Mouse (Mus musculus) kidney, embryonic 14.5 days (tissue): ENCODE measurements around the gene Sash1. TPM values are rescaled to one million over a fixed set of nuclear protein-coding genes. Genes with fewer than 3 reads are reported as not detected.
A peak's percentile ranks its signal among the peaks of the same experiment; 100 is the strongest.

Source experiments
- ATAC-seq: fragments of 200-750 bp; cut with Nextera tagmentation; 2 replicates; pipeline ENCODE4 v1.8.0; 2017; ENCODE audit warnings: moderate number of reproducible peaks, mild to moderate bottlenecking, moderate TSS enrichment, moderate library complexity; ENCODE audit not compliant: low FRiP score, low TSS enrichment
- H3K27ac ChIP-seq: fragments of 300-500 bp; sonication (generic); 2 replicates; pipeline ENCODE4 v1.5.1; 2014; ENCODE audit warnings: low read depth, mild to moderate bottlenecking, low read length, moderate library complexity, mixed read lengths
- H3K27me3 ChIP-seq: fragments of 300-500 bp; sonication (generic); 2 replicates; pipeline ENCODE4 v1.6.1; 2014; ENCODE audit warnings: mild to moderate bottlenecking, low read length; ENCODE audit not compliant: control insufficient read depth, insufficient read depth
- H3K36me3 ChIP-seq: fragments of 300-500 bp; sonication (generic); 2 replicates; pipeline ENCODE4 v1.6.1; 2014; ENCODE audit warnings: low read length, mixed read lengths; ENCODE audit not compliant: control insufficient read depth, insufficient read depth
- H3K4me1 ChIP-seq: fragments of 300-500 bp; sonication (generic); 2 replicates; pipeline ENCODE4 v1.6.1; 2014; ENCODE audit warnings: low read length, mixed read lengths; ENCODE audit not compliant: control insufficient read depth, insufficient read depth
- H3K4me2 ChIP-seq: fragments of 300-500 bp; sonication (generic); replicated peaks from 2 replicates; pipeline ENCODE4 v1.6.1; 2014; ENCODE audit warnings: low read depth, mild to moderate bottlenecking, low read length
- H3K4me3 ChIP-seq: fragments of 300-500 bp; sonication (generic); 2 replicates; pipeline ENCODE4 v1.5.1; 2014; ENCODE audit warnings: mild to moderate bottlenecking, low read length
- H3K9ac ChIP-seq: fragments of 300-500 bp; sonication (generic); 2 replicates; pipeline ENCODE4 v1.6.1; 2014; ENCODE audit warnings: low read depth, mild to moderate bottlenecking, low read length, moderate library complexity
- H3K9me3 ChIP-seq: fragments of 300-500 bp; sonication (generic); 2 replicates; pipeline ENCODE4 v1.6.1; 2016; ENCODE audit warnings: low read length; ENCODE audit not compliant: control insufficient read depth
- WGBS: fragments of 180-500 bp; shearing (Covaris S2); extraction: QIAGEN DNeasy Blood & Tissue Kit; methylation state at CpG from one replicate; pipeline ENCODE4 v1.1.7; 2014; 5-methylcytosine and 5-hydroxymethylcytosine counted together
- polyA plus RNA-seq: library from polyadenylated mRNA; unstranded; fragments of >200 nt; fragmentation: Nextera tagmentation; extraction: Ambion mirVana; gene quantifications from 2 replicates; pipeline ENCODE4 v1.2.1, GENCODE M21; 2014

The Sash1 gene
- polyA plus RNA-seq, 1 experiment from 2014 or later = 5.5 TPM

DNA sequence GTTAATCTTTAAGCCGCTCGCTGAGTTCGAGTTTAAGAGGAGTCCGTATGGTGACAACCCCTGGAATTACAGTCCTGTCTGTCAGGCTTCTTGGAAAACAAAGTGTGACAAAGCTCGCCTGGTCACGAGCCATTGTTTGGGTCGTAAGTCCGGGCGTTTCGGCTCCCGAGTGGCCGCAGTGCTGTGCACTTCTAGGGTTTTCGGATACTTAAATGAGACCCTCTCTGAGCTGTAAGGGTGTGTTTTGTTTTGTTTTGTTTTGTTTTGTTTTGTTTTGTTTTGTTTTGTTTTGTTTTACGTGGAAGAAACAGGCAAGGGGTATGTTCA, 621 bp upstream of the Sash1 start:
- Histone ChIP-seq H3K9ac (peak overlapping the region; percentile 84), H3K27me3 (no peaks in the 10 kb centered on the region), H3K9me3 (no peaks in the 10 kb centered on the region), H3K36me3 (no peaks in the 10 kb centered on the region), H3K4me3 (peak overlapping the region; percentile 85), H3K4me2 (peak overlapping the region; percentile 70), H3K4me1 (peaks cover 14% of the 10 kb centered on the region), H3K27ac (peak overlapping the region; percentile 95)
- WGBS = under 1% methylated on average over 14 of the region's 14 CpGs
- ATAC-seq = no peak

DNA sequence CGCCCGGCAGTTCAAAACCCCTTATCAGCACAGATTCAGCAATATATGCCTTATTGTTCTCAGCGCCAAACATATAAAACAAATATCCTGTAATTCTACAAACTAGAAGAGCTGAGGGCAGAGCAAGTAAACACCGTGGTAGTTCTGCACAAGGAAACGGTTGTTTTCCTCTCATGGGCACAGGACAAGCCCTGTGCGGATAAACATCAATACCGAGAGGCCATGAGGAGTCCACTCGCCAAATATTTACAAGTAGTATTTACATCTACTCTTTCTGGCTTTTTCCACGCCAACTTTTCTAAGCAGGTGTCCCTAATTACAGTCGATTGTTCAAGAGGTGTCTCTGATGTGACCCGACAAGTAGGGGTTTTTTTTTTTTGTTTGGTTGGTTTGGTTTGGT, 669 bp downstream of the Sash1 start:
- Histone ChIP-seq H3K27ac (peak overlapping the region; percentile 95; the same call in 1 of the 2 replicates), H3K27me3 (no peaks in the 10 kb centered on the region), H3K36me3 (no peaks in the 10 kb centered on the region), H3K9me3 (no peaks in the 10 kb centered on the region), H3K4me3 (peak overlapping the region; percentile 85), H3K4me1 (peaks cover 17% of the 10 kb centered on the region), H3K9ac (peak overlapping the region; percentile 84), H3K4me2 (peak overlapping the region; percentile 70)
- WGBS = 3% methylated on average over 11 of the region's 11 CpGs
- ATAC-seq = no peak

DNA sequence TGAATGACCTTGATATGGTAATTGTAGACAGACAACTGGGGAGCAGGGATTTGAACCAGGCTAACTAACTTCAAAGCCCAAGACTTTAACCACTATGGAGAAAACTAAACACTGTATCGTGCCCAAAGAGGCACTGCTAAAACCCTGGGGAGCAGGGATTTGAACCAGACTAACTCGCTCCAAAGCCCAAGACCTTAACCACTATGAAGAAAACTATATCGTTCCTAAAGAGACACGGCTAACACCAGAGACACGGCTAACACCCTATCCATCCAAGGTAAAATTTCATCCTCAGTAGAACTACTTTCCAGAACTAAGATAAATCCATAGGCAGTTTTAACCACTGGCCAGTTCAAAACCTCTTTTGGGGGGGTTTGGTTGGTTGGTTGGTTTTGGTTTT, 1.3 kb downstream of the Sash1 start:
- H3K27me3 ChIP-seq = no peaks in the 10 kb centered on the region
- WGBS = 56% methylated on average over 5 of the region's 5 CpGs
- no peaks in the 10 kb centered on the region for H3K9me3 ChIP-seq
- peak overlapping the region; percentile 70; the same call in 1 of the 2 replicates for H3K4me2 ChIP-seq
- no peak overlapping the region for H3K27ac ChIP-seq
- H3K36me3 ChIP-seq = no peaks in the 10 kb centered on the region
- H3K4me3 ChIP-seq = peak overlapping the region; percentile 85
- H3K9ac ChIP-seq = no peak overlapping the region
- no peak for ATAC-seq
- peaks cover 17% of the 10 kb centered on the region for H3K4me1 ChIP-seq

DNA sequence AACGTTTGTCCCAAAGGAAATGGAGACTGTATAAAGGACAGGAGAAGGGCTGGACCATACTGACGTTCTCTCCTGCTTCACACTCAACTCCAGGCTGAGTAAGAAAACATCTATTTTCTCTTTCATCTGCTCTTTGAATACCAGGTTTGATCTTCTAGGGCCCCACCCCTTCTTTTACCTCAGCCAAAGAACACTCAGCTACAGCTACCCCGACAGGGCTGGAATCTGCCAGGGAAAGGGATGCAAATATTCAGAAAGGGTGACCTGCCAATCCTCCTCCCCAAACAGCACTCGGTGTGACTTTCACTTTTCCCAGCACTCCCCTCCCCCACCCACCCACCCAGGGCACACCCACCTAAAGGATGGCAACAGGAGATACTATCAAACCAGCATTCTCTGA, 2.2 kb downstream of the Sash1 start:
- ATAC-seq = no peak
- no peaks in the 10 kb centered on the region for H3K27me3 ChIP-seq
- H3K27ac ChIP-seq = no peak overlapping the region
- H3K9ac ChIP-seq = no peak overlapping the region
- H3K36me3 ChIP-seq = no peaks in the 10 kb centered on the region
- H3K4me1 ChIP-seq = peaks cover 17% of the 10 kb centered on the region
- 17% methylated on average over 4 of the region's 4 CpGs for WGBS
- peak overlapping the region; percentile 30 for H3K4me2 ChIP-seq
- no peaks in the 10 kb centered on the region for H3K9me3 ChIP-seq
- H3K4me3 ChIP-seq = peak overlapping the region; percentile 3

DNA sequence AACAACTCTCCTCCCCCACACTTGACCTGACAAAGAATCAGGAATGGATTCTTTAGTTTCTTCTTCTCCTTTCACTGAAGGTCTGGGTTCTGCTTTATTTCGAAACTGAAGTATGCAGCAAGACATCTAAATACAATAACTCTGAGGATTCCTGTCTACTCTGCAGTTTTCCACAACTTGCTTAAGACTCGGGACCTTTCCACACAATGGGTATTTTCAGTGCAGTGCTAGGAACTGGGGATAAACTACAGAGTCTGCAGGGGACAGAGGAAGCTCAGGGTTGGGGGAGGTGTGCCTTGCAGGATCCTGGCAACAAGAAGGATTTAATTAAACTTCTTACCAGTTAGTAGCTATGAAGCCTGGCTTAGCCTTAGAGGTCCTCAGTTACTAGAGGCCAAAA, 4.1 kb downstream of the Sash1 start:
- peaks cover 17% of the 10 kb centered on the region for H3K4me1 ChIP-seq
- no peak overlapping the region for H3K4me3 ChIP-seq
- H3K9me3 ChIP-seq = no peaks in the 10 kb centered on the region
- H3K9ac ChIP-seq = no peak overlapping the region
- H3K27ac ChIP-seq = no peak overlapping the region
- no peak for ATAC-seq
- H3K4me2 ChIP-seq = no peak overlapping the region
- no peaks in the 10 kb centered on the region for H3K36me3 ChIP-seq
- H3K27me3 ChIP-seq = no peaks in the 10 kb centered on the region
- 30% methylated on average over 2 of the region's 2 CpGs for WGBS

DNA sequence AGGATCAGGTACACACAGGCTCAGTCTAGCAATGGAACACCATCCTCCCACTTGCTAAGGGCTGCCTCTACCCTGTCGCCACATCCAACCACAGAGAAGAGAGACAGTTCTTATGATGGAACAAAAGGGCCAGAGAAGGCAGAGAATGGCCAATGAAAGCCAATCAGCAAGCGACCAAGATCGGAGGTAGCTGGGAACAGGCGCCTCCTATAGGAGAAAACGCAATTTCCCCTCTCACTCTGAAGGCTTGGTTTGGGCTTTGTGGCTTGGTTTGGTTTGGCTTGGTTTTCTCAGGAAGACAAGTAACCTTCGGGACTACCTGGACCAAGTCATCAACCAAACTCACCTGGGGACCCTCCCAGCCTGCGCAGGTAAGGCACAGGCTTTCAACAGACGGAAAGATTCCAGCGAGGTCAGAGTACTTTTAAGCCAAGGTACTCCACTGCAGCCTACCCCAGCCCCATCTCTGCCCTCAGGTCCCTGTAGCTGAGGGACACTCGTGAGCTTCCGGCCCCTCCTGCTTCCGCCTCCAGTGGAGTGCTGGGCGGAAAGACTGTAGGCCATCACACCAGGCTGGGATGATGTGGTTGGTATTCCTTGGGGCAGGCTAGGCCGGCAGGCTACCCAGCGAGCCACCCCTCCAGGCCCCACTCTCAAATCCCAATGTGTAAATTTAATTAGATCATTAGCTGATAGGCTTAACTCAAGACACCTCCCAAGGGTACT, 4.8 kb downstream of the Sash1 start:
- peaks cover 17% of the 10 kb centered on the region for H3K4me1 ChIP-seq
- H3K4me3 ChIP-seq = no peak overlapping the region
- no peaks in the 10 kb centered on the region for H3K9me3 ChIP-seq
- 75% methylated on average over 15 of the region's 15 CpGs for WGBS
- H3K36me3 ChIP-seq = no peaks in the 10 kb centered on the region
- no peak overlapping the region for H3K4me2 ChIP-seq
- H3K27ac ChIP-seq = no peak overlapping the region
- ATAC-seq = no peak
- no peaks in the 10 kb centered on the region for H3K27me3 ChIP-seq
- H3K9ac ChIP-seq = no peak overlapping the region

DNA sequence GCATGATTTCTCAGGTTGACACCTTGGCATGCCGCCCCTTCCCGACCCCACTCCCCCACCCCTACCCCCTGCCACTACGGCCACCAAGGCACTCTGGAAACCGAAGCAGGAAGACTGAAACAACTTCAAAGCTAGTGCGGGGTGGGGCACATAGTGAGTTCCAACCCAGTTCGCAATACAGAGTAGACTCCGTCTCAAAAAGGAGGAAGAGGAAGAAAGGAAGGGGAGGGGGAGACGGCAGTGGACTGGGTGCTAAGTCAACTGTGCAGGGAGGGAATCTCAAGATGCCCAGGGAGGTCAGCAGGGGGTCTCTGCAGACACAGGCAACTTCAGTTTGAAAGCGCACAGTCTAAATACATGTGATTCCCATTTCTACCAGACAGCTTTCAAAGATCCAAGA, 7.0 kb downstream of the Sash1 start:
- peak; percentile 30; the same call in 1 of the 2 replicates for ATAC-seq
- 24% methylated on average over 9 of the region's 9 CpGs for WGBS

DNA sequence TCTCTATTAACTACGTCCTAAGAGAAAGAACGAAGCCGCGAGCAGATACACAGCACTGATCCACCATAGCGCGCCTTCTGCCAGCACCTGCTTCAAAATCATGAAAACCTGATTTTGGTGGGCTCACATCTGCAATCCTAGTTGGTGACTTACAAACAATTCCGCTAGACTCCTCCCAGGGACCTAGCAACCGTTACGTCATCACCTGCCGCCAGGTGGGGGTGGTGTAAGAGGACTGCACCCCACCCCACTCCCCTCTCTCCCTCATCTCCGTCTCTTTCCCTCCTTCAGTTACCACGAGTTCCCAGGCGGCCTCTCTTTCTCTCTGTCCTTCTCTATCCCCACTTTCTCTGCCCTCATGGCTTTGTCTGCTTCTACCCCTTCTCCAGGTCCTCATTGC, 7.5 kb downstream of the Sash1 start:
- ATAC-seq = no peak
- Histone ChIP-seq H3K4me3 (no peak overlapping the region), H3K9ac (no peak overlapping the region), H3K27me3 (no peaks in the 10 kb centered on the region), H3K4me2 (no peak overlapping the region), H3K9me3 (no peaks in the 10 kb centered on the region), H3K36me3 (no peaks in the 10 kb centered on the region), H3K27ac (no peak overlapping the region), H3K4me1 (peaks cover 7% of the 10 kb centered on the region)
- 70% methylated on average over 13 of the region's 13 CpGs for WGBS

More for the DNA sequence above, 7.0 kb downstream of the Sash1 start:
- no peaks in the 10 kb centered on the region for H3K9me3 ChIP-seq
- no peak overlapping the region for H3K4me3 ChIP-seq
- H3K27me3 ChIP-seq = no peaks in the 10 kb centered on the region
- no peak overlapping the region for H3K9ac ChIP-seq
- H3K4me1 ChIP-seq = peaks cover 11% of the 10 kb centered on the region
- H3K27ac ChIP-seq = no peak overlapping the region
- H3K36me3 ChIP-seq = no peaks in the 10 kb centered on the region
- no peak overlapping the region for H3K4me2 ChIP-seq

DNA sequence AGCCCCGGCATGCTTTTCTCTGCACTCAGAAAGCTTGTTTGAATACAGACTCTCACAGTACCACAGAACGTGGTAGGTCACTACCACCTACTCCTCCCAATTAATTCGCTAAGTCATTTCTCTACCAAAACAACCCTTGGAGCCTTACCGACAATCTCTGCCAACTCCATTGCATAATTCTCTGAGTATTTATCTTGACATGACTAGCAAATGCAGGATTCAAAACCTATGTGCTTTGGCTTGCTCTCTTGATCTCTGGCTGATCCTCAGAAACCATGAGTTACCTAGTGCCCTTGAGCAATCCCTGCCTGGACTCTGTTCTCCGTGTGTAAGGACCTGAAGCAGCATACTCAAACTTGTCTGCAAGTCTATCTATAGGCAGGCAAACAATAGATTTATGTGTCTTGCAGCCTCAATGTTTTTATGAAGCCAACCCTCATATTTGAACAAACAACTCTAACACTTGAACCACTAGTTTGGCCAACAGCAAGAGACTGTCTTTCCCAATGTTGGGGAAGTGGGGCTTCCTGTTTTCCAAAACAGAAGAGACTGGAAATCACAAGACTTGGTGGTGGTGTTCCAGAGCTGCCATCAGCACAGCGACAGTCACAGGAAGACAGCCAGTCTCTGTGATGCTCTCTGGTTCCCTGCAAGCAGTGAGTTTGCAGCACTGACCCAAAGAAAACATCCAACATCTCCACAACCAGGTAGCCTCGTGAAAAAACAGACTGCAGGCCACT, 12.1 kb downstream of the Sash1 start:
- Histone ChIP-seq H3K27me3 (no peaks in the 10 kb centered on the region), H3K4me1 (no peaks in the 10 kb centered on the region), H3K4me2 (no peak overlapping the region), H3K36me3 (no peaks in the 10 kb centered on the region), H3K4me3 (no peak overlapping the region), H3K9ac (no peak overlapping the region), H3K27ac (no peak overlapping the region), H3K9me3 (no peaks in the 10 kb centered on the region)
- no peak for ATAC-seq
- 87% methylated on average over 7 of the region's 7 CpGs for WGBS
